Mouse (Mus musculus): ENCODE results near the gene BC030867. TPM values are rescaled to one million over a fixed set of nuclear protein-coding genes. Genes with fewer than 3 reads are reported as not detected.

Gene BC030867
- under 1 TPM; 0.83 to 0.99 TPM for total RNA-seq (2021)

DNA sequence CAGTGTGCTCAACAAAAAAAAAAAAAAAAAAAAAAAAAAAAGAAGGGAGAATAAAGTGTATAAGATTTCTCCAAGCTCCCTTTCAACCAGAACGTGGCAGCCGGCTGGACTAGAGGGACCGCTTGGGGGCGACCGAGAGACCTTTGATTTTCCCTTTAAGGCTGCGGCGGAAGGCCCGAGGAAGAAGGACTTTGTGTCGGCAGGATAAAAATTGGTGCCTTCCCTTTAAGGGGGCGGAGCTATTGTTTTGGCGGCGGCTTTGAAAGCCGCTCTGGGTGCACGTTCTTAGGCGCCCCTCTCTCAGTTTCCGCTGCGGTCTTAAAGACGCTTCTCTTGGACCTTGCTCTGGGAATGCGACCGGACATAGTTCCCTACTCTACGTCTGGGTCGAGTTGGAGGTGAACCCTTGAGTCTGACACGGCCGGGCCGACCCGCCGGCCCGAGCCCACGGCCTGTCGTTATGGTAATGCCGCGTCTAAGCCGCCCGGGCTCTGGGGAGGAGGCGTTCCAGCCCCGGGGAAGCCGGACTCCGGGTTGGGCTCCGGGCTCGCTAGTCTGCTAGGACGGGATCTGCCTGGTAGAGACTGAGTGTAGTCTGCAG lies at the start of gene BC030867:
BC030867 (plus strand) TSS at position 253 of the 601 bp plus-strand sequence.
- intact Hi-C loops (cut with DNase I) = no loop called here
- DNase-seq (ENCODE audit: extremely low spot score in 1 of 2, low spot score in 2 of 2) = peak; percentile 88 to 92

DNA sequence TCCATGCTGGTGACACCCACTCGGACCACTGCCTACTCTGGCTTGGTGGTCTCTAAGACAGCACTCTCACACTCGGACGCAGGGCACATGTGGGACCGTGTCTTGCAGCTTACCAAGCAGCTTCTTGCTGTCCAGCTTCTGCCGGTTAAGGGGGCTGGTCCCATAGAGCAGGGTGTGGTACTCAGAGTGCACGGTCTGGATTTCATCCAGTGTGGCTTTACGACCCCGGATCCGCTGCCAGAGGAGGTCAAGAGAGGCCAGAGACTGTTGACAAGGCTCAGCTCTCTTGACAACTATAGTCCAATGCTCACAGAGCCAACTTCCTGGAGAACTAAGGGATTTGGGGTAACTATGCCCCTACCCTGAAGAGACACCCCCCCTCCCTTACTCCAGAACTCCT lies 48.8 kb upstream of the BC030867 start:
- intact Hi-C loops (cut with DNase I) = no loop called here
- DNase-seq (ENCODE audit: extremely low spot score in 1 of 2, low spot score in 2 of 2) = no peak

DNA sequence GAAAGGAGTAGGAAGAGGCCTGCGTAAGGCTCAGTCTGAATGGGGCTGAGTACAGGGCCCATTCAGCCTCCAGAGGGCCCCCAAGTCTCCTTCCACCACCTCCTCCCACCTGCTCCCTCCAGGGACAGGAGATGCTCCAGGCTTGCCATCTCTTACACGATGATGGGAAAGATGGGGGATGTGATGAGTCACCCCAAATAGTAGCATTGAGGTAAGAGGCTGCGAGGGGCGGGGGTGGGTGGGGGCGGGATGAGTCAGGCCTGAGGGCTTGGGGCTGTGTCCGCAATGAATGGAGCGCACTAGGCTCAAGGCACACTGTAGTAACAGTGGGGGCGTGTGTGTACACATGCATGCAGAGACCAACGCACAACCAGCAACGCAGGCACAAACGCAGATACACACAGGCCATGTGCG lies 47.3 kb upstream of the BC030867 start:
- intact Hi-C loops (cut with DNase I) = no loop called here
- no peak for DNase-seq (ENCODE audit: extremely low spot score in 1 of 2, low spot score in 2 of 2)

DNA sequence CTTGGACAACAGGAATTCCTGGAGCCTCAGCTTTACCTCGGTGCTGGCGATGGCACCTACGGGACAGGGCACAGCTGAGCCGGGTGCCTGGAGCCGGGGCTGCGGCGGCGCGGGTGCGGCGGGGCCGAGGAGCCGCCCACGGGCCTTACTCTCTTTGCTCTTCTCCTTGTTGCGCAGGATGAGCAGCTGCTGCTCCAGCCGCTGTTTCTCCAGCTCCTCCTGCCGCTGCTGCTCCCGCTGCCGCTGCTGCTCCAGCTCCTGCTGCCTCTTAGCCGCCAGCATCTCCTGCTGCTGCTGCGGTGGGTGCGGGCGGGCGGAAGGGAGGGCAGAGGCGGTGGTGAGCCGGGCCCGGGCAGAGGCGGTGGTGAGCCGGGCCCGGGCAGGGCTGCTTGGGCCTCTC lies 42.2 kb upstream of the BC030867 start:
- peak in 1 of 2 experiments; percentile 38 for DNase-seq (ENCODE audit: extremely low spot score in 1 of 2, low spot score in 2 of 2)
- intact Hi-C loops (cut with DNase I) = no loop called here

GRCm38 (mm10) chr11:102207825-102208777 lies 40.6 kb upstream of the BC030867 start:
- intact Hi-C loops (cut with DNase I) = no loop called here
- DNase-seq (ENCODE audit: extremely low spot score in 1 of 2, low spot score in 2 of 2) = peak in 1 of 2 experiments; percentile 75

GRCm38 (mm10) chr11:102208846-102209245 lies 39.8 kb upstream of the BC030867 start:
- no peak for DNase-seq (ENCODE audit: extremely low spot score in 1 of 2, low spot score in 2 of 2)
- intact Hi-C loops (cut with DNase I) = no loop called here

GRCm38 (mm10) chr11:102209742-102210141 lies 38.9 kb upstream of the BC030867 start:
- no peak for DNase-seq (ENCODE audit: extremely low spot score in 1 of 2, low spot score in 2 of 2)
- intact Hi-C loops (cut with DNase I) = no loop called here

GRCm38 (mm10) chr11:102210185-102210584 lies 38.5 kb upstream of the BC030867 start:
- no peak for DNase-seq (ENCODE audit: extremely low spot score in 1 of 2, low spot score in 2 of 2)
- intact Hi-C loops (cut with DNase I) = no loop called here

GRCm38 (mm10) chr11:102211011-102211410 lies 37.7 kb upstream of the BC030867 start:
- intact Hi-C loops (cut with DNase I) = no loop called here
- no peak for DNase-seq (ENCODE audit: extremely low spot score in 1 of 2, low spot score in 2 of 2)

- DNase-seq (ENCODE audit: extremely low spot score in 1 of 2, low spot score in 2 of 2) = no peak
- intact Hi-C loops (cut with DNase I) = no loop called here
These were observed 36.7 kb upstream of the BC030867 start for GRCm38 (mm10) chr11:102211936-102212341.

GRCm38 (mm10) chr11:102214430-102215156 lies 34.1 kb upstream of the BC030867 start:
- intact Hi-C loops (cut with DNase I) = no loop called here
- DNase-seq (ENCODE audit: extremely low spot score in 1 of 2, low spot score in 2 of 2) = no peak

- no peak for DNase-seq (ENCODE audit: extremely low spot score in 1 of 2, low spot score in 2 of 2)
- intact Hi-C loops (cut with DNase I) = no loop called here
These were observed 33.2 kb upstream of the BC030867 start for GRCm38 (mm10) chr11:102215511-102215910.

DNA sequence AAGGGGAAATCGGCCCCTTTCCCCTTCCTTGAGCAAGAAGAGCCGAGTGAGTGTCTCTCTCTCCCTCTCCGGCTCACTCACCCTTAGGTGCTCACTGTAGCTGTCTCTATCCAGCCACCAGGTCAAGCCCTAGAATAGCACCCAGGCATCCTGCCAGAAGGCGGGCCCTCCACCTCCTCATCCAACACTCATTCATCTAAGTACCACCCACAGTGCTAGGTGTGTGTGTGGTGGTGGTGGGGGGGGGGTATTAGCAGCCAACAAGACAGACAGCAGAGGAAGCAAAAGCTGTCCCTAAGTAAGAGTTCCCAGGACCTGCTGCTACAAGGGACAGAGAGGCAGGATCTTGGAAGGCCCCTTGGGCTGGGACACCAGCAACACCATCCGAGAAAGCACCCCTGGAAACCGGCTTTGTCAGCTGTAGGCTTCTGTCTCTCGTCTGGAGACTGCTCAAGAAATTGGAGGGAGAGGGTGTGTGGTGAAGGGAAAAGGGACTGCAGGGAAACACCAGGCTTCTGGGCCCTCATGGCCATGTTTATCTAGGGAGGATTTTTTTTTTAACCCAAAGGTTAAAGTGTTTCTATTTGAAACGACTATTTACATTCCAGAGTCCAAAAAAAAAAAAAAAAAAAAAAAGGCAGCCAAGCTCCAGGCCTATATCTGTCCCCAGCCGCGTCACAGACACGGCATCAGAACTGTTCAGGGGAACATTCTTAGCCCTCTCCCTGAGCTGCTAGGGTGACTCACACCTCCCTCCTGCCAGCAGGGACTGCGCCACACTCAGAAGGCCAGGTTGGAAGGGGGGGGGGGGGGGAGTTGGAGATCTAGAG lies 32.4 kb upstream of the BC030867 start:
- DNase-seq (ENCODE audit: extremely low spot score in 1 of 2, low spot score in 2 of 2) = no peak
- intact Hi-C loops (cut with DNase I) = no loop called here

DNA sequence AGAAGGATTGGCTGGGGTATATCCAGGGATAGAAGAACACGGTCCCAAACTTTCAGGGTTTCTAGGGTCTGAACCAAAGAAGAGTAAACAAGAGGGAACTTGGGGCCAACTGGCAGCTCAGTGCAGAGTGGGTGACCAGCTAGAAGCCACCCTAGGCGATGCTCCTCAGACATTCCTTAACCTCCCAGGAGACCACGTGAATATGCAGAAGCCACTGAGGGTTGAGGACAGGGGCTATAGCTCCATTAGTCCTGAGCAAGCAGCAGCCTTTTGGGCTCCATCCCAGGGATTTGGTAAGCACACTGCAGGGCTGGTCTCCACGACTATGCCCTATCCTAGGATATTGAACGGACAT lies 31.8 kb upstream of the BC030867 start:
- no peak for DNase-seq (ENCODE audit: extremely low spot score in 1 of 2, low spot score in 2 of 2)
- intact Hi-C loops (cut with DNase I) = no loop called here

- no peak for DNase-seq (ENCODE audit: extremely low spot score in 1 of 2, low spot score in 2 of 2)
- intact Hi-C loops (cut with DNase I) = no loop called here
These were observed 31.3 kb upstream of the BC030867 start for GRCm38 (mm10) chr11:102217396-102217795.

DNA sequence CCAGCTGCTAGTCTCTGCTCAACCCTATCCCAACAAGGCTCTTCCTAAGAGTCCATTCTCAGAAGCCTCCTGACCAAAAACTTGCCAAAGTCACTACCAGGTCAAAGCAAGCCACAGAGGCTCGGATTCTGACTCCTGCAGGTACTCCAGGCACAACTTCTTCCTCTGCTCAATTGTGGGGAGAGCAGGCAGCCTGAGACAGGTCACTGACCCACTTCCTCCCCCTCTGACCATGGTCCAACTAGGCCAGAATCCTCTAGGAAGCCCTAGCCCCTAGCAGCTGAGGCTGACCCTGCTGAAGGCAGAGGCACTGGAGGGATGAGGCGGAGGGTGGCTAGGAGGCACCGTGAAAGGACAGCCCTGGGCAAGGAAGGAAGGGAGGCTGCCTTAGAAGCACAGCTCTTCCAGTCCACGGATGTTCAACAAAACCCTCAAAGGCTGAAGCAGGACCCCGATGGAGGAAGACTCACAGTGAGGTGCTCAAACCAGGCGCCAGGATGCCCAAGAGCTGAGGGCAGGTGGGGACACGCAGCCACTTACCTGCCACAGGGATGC lies 30.7 kb upstream of the BC030867 start:
- no peak for DNase-seq (ENCODE audit: extremely low spot score in 1 of 2, low spot score in 2 of 2)
- intact Hi-C loops (cut with DNase I) = no loop called here

- intact Hi-C loops (cut with DNase I) = no loop called here
- DNase-seq (ENCODE audit: extremely low spot score in 1 of 2, low spot score in 2 of 2) = peak; percentile 95 to 97
These were observed 29.9 kb upstream of the BC030867 start for GRCm38 (mm10) chr11:102218783-102219182.

DNA sequence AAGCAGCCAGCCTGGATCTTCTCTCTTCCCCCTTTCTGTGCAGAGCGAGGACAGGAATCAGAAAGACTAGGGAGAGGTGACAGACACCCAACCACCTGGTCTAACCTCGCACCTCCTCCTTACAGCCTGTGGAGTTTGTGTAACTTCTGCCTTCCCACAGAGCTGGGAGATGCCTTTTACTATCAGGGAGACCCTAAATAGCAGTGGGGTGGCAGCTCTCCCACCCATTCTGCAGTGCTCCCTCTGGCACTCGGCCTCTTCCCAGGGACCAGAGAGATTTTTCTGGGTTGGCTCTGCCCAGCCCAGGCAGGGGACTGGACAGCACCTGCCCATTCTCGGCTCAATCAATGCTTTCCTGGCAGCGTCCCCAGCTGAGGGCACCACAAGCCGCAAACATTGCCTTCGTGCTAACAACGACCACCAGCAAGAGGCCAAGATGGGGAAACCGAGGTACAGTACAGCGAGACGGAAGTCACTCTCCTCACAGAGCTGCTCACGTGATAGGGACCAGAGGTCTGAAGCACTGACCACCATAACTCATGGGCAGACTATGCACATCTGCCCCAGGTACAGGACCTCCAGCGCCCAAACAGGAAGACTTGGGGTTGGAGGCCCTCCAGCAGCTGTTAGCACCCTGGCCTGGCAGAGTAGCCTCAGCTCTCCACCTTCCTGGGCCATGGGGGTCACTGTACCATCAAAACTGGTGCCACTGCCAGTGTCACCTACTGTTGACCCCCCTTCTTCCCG lies 29.3 kb upstream of the BC030867 start:
- DNase-seq (ENCODE audit: extremely low spot score in 1 of 2, low spot score in 2 of 2) = peak in 1 of 2 experiments; percentile 56
- intact Hi-C loops (cut with DNase I) = no loop called here

Measured in left cerebral cortex, postnatal 10 days (tissue).